Mouse (Mus musculus): ENCODE results near the gene Tirap.

Tirap gene

DNA sequence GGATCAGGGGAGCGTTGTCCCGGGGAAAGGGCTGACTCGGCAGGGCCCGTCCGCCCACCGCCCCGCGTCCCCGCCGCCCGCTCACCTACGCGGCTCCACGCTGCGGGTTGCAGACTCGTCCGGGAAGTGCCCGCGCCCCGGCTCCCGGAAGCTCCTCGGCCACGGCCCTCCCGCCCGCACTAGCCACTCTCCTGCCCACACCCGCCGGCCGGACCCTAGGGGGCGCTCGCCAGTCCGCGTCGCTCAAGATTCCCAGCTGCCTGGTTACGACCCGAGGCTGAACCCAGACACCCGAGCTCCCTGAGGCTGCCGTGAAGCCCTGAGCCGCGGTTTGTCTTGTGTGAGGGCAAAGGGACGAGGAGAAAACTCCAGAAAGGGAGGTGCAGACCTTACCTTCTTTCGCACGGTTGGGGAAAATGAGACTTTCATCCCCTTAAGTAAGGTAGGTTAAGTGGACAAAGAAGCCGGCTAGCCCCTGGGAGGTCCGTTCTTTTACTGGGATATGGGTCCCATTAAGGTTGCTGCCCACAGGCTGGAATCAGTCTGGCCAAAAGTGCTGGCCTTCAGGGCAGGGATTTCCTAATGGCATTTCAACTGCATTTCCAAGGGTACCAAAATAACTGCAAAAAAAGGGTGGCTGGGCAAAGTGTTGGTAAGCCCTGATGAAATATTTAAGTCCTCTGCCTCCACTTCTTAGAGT is at the start of gene Tirap, which contains the start of gene Srpr:
Gene Tirap, minus strand, starts transcription at position 520 of the 700 bp plus-strand sequence.
Gene Srpr, plus strand, starts transcription at position 404 of the 700 bp plus-strand sequence.
- peak; percentile 87 for DNase-seq (ENCODE audit: low spot score)

DNA sequence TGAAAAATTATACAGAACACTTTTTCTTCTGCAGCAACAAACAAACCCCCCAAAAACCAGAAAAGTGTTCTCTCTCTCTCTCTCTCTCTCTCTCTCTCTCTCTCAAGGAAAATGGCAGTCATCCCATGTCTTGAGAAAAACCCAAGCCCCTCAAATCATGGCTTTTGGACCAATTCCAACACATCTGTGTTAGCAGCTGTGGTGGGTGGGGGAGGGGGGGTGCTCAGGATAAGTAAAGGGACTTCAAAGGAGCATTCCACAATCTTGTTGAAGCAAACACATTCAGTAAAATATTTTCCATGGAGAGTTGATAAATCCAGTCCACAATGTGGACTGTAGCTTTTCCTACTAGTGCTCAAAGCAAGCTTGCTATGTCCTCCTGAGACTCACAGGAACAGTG is 49.4 kb upstream of the Tirap start:
- no peak for DNase-seq (ENCODE audit: low spot score)

GRCm38 (mm10) chr9:35247405-35247804 is 47.3 kb upstream of the Tirap start:
- DNase-seq (ENCODE audit: low spot score), result no peak

- no peak for DNase-seq (ENCODE audit: low spot score)
Measured at GRCm38 (mm10) chr9:35239734-35240133, 39.6 kb upstream of the Tirap start.

GRCm38 (mm10) chr9:35238915-35239571 is 39.0 kb upstream of the Tirap start:
- no peak for DNase-seq (ENCODE audit: low spot score)

DNA sequence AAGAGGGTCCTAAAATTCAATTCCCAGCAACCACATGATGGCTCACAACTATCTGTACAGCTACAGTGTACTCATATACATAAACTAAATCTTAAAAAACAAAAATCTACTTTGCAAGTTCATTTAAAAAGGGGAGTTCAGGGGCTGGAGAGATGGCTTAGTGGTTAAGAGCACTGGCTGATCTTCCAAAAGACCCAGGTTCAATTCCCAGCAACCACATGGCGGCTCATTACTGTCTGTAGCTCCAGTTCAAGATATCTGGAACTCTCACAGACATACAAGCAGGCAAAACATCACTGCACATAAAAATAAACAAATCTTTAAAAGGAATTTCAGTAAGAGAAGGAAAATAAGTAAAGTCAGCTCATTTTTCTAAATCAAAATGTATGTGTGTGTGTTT is 38.3 kb upstream of the Tirap start:
- no peak for DNase-seq (ENCODE audit: low spot score)

- no peak for DNase-seq (ENCODE audit: low spot score)
Measured at GRCm38 (mm10) chr9:35235996-35236395, 35.9 kb upstream of the Tirap start.

DNA sequence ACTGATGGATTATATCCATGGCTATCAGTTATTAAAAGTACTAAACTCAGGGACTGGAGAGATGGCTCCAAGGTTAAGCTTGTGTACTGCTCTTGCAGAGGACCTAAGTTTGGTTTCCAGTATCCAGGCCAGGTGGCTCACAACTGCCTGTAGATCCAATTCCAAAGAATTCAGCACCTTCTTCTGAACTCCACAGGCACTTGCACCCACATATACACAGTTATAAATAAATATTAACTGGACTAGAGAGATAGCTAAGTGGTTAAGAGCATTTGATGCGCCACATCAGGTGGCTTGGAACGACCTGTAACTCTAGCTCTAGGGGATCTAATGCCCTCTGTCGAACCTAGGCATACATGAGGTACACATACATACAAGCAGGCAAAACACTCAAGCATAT is 28.6 kb upstream of the Tirap start:
- DNase-seq (ENCODE audit: low spot score), result no peak

DNA sequence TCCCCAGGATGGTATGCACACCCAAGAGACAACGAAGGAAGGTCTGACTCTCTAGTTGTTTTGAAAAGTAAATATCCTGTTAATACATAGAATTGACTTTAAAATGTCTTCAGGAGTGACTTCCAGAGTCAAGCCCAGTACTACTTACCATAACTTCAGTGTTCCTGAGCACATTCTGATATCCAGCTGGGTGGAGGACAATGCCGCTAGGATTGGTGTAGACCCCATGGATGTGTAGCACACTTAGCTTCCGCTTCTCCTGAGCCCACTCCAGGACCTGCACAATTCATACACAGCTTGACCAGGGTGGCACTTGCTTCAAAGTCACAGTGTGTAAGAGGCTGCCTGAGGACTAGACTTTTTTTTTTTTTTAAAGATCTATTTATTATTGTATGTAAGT is 23.4 kb upstream of the Tirap start:
- no peak for DNase-seq (ENCODE audit: low spot score)

DNA sequence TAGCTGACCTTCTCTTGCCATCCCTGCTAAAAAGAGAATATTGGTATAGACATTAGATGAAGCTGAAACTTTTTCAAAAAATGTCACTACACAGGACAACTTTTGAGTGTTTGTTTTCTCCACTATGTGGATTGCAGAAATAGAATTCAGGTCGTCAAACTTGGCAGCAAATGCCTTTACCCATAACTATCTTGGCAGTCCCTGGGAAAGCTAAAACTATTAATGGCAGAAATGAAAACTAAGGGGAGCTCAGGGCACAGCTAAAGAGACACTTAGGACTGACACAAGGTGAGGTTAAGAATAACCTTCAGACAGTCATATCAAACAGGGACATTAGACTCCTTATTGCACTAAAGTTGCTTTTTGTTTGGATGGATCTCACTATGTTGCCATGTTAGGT is 17.9 kb upstream of the Tirap start:
- no peak for DNase-seq (ENCODE audit: low spot score)

DNA sequence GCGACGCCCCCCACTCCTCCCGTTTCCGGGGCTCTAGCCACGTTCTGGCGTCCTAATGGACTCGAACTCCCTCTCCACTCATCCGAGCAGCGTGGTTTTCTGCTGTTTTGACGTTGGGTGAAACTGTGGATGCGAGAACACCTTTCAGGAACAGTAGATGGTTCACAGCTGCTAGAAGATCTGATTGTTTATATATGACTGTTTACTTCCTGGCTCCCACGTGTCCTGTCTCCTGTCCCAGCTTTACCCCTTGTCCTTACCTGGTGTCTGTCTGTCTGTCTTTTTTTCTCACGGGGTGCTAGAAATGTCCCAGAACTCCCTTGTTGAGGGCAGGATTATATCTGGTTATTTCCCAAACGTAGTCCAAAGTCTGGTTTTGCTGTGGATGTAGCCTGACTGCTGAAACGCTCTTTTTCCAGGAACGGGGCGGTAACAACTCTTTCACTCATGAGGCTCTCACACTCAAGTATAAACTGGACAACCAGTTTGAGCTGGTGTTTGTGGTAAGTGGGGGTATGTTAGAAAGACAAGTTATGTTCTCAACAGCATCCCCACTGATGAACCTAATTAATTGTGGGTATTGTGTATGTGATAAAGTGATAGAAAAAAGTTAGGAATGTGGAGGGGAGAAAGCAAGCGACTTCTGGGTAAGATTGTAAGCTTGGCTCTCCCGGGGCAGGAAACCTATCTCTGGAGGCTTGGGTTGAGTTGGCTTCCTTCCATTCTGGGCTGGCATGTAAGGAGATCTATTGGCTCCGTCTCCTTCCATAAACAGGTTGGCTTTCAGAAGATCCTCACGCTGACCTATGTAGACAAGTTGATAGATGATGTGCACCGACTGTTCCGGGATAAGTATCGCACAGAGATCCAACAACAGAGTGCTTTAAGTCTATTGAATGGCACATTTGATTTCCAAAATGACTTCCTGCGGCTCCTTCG is 11.8 kb upstream of the Tirap start:
- no peak for DNase-seq (ENCODE audit: low spot score)

DNA sequence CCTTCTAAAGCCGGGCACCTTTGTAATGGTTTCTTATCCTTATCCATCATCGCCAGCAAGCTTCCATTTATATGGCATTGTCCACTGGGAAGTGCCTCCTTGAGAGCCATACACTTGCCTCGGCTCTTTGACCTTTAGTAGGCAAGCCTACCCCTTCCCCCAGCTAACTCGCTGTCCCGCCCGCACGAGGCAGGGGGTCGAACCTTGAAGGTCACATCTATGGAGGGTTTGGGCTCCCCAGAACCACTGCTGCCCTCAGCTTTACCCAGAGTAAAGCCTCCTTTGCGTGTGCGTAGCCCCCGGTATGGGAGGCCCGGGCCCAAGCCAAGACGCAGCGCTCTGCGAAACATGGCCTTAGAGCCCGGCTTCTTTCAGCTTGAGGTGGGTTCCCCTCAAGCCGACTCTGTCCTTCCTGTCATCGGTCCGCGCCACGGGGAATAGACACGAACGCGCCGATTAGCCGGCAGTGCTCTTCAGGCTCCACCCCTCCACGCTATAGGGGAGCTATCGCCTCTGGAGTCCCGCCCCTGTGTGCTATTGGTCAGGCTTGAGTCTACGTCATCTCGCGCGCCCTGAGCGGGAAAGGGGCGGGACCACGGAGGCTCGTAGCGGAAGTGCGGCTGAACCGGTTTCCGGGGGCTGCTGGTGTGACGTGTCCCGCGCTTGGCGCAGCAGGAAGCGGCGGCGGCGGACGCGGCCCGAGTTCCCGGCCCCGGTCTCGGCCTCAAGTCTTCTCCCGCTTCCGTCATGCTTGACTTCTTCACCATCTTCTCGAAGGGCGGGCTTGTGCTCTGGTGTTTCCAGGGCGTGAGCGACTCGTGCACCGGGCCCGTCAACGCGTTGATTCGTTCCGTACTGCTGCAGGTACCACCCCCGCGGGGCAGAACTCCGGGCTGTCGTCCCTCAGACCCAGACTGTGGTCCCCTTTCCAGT is 10.7 kb upstream of the Tirap start, which contains the start of gene Foxred1:
Gene Foxred1, minus strand, starts transcription at position 514 of the 933 bp plus-strand sequence.
- DNase-seq (ENCODE audit: low spot score), result peak; percentile 93

GRCm38 (mm10) chr9:35204421-35204820 is 4.3 kb upstream of the Tirap start:
- DNase-seq (ENCODE audit: low spot score), result no peak

GRCm38 (mm10) chr9:35203536-35203935 is 3.4 kb upstream of the Tirap start:
- DNase-seq (ENCODE audit: low spot score), result no peak

DNA sequence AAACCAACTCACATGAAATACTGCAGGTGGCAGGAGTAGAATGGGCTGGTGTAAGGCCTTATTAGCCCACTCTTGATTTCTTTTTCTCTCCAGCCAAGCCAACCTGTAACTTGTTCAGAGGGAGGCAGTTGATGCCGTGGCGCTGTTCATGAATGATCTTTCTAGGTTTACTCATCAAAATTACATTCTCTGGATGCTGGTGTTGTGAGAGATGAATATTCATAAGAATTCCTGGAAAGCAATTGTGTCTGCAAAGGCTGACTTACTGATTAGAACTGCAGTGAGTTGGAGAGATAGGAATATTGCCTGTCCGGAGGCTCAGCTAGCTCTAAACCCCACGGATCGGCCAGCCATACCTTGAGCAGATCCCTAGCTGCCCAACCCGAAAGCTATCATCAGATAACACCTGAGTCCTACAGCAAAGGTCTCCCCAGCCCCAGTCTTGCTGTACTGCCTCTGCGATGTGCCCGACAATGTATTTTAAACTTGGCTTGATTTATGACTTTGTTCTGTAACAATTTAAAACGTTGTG is 504 bp upstream of the Tirap start:
- DNase-seq (ENCODE audit: low spot score), result no peak

- no peak for DNase-seq (ENCODE audit: low spot score)
Measured at GRCm38 (mm10) chr9:35198945-35199771, 933 bp downstream of the Tirap start.

DNA sequence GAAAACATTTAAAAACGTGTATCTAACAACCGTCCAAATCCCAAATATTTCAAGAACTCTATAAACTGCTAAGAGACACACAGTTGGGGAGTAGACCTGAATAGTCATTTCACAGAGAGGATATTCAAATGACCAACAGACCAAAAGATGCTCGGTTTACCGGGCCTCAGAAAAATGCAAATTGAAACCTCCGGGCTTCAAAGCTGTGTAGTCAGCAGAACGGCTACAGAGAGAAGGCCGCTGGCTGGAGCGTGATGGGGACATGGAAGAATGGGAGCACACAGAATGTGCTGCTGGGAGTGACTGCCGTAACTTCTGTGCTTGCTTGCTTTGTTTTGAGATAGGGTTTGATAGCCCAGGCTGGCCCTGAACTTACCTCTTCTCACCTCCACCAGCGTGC is 1.7 kb downstream of the Tirap start:
- DNase-seq (ENCODE audit: low spot score), result no peak

- DNase-seq (ENCODE audit: low spot score), result no peak
Measured at GRCm38 (mm10) chr9:35197625-35198024, 2.5 kb downstream of the Tirap start.

DNA sequence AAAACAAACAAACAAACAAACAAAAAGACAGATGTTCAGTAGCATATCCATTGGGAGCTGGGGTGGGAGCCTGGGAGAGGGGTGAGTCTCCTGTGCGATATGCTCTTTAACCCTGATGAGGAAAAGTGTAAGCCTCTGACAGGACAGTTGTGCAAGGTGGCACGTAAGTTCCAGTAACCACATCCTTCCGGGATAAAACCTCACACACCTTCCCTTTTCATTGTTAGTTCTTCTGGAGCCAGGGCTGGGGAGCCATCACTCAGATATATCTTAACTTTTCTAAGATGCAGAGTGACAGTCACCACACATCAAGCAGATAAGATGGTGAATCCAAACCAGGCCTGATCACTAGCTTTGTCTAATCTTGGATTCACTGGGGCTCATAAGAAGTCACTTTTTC is 6.0 kb downstream of the Tirap start:
- DNase-seq (ENCODE audit: low spot score), result no peak

DNA sequence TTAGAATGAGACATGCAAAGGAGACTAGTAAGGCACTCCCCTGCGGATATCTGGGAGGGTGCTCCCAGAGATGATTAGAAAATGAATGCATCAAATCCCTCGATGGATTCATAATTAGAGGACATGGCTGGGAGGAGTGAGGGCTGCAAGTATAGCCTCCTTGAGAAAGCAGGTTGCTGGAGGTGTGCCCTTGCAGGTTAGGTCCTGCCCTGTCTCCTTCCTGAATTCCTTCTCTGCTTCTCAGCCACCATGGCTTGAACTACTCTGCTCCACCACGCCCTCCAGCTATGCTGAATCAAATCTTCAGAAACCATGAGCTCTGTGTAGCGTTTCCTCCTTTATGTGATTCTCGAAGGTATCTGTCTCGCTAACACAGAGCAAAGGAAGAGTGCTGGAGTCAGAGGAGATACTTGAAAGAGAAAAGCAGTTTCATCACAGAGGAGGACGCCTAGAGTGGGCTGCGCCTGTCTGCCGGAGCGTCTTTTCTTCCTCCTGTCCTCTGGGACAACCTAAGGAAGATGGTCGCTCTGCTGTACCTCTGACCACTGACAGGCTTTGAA is 7.0 kb downstream of the Tirap start:
- no peak for DNase-seq (ENCODE audit: low spot score)
